Mouse (Mus musculus): Measurements from ENCODE around the gene Cxcl1.
A peak's percentile ranks its signal among the peaks of the same experiment; 100 is the strongest.

The Cxcl1 gene

DNA sequence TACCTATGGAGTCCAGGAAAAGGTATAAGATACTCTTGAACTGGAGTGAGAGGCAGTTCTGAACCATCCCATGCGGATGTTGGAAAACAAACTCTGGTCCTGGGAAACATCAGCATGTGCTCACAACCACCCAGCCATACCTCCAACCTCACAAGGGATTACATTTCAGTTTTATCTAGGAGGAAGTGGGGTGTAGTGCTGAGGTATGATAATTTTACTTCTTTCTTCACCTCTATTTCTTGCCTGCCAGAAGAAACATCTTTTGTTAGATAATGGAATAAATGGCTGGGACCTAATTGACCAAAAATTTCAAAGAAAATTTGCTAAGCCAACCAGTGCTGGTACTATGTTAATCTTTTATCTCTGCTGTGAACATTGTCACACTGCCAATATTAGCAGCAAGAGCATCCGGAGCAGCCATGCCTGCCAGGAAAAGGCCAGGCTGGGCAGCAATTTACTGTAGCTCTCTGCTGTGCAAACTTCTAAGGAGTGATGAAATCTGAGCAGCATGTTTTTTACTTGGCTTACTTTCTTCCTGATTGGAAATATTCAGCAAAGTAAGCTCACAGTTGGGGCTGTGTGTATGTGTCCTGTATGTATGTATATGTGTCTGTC, 6.3 kb upstream of the Cxcl1 start:
- no peak for DNase-seq (ENCODE audit: low read depth)

GRCm38 (mm10) chr5:90888661-90889060, 2.4 kb upstream of the Cxcl1 start:
- no peak for DNase-seq (ENCODE audit: low read depth)

- no peak for DNase-seq (ENCODE audit: low read depth)
Measured at GRCm38 (mm10) chr5:90891464-90891813, 398 bp downstream of the Cxcl1 start.

- no peak for DNase-seq (ENCODE audit: low read depth)
Measured at GRCm38 (mm10) chr5:90894231-90894630, 3.2 kb downstream of the Cxcl1 start.

DNA sequence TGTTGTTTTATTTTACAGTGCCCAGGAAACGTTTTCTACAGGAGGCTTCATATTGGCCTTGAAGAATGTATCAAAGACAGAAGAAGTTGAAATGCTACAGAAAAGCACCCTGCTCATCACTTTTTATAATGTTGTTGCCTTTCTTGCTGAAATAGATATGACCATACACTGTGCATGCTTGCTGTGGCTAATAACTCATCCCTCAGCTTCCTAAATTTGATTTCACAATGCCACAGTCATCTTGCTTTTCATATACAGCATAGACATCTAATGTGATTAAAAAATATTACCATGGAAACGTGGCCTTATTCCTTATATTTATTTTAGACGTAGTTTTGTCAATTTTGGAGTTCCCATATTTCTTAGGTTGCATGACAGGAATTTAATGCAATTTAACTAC, 6.4 kb downstream of the Cxcl1 start:
- no peak for DNase-seq (ENCODE audit: low read depth)

- no peak for DNase-seq (ENCODE audit: low read depth)
Measured at GRCm38 (mm10) chr5:90899308-90899707, 8.3 kb downstream of the Cxcl1 start.

GRCm38 (mm10) chr5:90900147-90900546, 9.1 kb downstream of the Cxcl1 start:
- DNase-seq (ENCODE audit: low read depth) = no peak

DNA sequence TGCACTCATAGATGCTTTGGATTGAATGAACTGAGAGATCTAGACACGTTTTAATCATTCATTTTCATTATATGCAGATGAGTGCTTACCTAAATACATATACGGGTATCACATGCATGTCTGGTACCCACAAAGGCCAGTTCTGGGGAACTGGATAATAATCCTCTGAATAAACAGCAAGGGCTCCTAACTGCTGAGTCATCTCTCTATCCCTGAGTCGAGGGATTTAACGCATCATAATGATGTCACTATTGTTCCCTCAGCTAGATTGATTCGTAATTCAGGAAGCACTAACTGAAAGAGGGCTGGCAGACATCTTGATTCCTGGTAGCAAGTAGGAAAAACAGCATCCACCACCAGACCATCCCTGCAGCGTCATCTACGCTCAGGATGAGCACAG, 9.6 kb downstream of the Cxcl1 start:
- no peak for DNase-seq (ENCODE audit: low read depth)

DNA sequence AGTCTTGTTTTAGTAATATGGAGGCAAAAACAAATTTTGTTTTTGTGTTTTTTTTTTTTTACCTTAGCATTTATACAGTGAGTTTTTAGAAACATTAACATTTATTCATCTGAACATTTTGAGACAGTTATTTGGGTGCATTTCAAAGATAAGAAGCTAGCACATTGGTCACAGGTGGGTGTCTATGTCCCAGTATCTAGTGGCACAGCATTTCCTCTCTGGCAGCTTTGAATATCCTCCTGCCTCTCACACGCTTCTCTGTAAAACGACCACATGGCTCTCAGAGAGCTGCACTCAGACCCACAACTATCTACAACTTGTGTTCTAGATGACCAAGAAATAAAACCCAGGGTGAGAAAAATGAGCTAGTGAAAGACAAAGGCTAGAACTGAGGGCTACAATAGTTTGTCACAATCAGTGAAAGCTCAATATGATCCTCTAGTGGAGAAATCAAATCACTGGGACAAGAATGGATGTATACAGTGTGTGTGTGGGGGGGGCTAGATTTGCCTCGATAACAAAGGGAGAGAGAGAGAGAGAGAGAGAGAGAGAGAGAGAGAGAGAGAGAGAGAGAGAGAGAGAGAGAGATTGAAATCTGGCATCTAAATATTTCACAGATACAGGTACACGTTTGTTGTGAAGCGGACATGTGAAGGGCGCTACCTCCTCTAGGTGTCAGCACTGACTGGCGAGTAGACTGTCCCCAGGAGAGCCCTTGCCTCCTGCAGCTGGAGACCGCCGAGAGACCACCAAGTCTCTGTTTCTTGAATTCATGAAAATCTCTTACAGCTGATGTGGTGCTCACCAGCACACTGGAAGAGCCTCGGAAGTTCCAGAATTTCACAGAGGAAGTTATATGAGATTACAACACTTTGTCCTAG, 11.6 kb downstream of the Cxcl1 start:
- DNase-seq (ENCODE audit: low read depth) = no peak

DNA sequence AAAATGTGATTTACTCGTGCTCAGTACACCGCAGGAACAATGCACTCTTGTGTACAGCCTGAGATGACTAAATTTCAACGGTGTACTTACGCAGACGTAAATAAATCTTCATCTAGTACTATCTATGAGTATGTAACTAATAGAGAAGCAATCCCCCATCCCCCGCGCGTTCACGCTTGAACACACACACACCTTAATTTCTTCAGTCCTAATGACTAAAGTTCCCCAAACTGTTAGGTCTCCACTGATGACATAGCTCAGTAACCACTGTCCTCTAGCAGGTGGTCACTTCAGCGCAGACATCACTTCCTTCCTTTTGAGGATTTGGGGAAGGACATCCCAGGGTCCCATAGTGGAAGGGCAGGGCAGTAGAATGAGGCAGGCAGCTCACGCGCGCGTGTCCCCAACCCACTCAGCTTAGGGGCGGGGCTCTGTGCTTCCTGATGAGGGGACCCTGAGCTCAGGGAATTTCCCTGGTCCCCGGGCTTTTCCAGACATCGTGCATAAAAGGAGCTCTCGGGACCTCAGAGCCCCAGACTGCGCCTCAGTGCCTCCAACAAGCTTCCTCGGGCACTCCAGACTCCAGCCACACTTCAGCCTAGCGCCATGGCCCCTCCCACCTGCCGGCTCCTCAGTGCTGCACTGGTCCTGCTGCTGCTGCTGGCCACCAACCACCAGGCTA, 12.4 kb downstream of the Cxcl1 start, which contains the start of gene Cxcl2:
Cxcl2 (plus strand) TSS at position 533 of the 682 bp plus-strand sequence.
- DNase-seq (ENCODE audit: low read depth) = no peak

DNA sequence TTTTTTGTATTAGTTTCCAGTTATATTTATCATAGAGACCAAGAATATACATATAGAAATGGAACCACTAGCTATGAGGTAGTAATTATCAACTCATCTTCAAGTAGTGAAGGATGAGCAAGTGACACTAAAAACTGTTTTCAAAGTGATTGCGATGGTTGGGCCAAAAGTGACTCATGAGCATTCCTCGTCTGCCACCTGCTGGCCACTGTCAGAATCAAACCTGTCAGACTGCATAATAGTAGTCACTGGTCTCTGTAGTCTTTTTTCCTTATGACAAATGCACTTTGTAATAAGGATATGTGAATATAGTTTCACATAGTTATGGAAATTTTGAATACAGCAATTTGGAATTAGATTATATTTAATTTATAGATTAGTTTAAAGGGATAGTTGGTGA, 17.9 kb downstream of the Cxcl1 start:
- peak; percentile 72 for DNase-seq (ENCODE audit: low read depth)

- no peak for DNase-seq (ENCODE audit: low read depth)
Measured at GRCm38 (mm10) chr5:90919495-90919894, 28.5 kb downstream of the Cxcl1 start.

DNA sequence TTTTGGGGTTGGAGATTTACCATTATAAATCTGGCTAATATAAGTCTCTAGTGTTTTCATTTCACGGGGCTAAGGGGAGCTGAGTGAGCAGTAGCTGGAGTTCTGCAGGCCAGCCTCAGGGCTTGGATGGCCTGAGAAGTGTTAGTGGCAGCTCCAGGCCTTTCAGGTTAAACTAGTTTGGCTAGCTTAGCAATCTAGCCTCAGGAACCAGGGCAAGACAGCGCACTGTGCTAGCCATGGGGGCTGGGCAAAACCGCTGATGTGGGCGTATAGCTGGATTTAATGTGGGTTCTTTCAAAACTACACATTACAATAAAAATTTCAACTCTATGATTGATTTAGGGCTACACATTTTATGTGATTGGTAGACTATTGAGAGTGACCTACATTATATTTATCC, 31.9 kb downstream of the Cxcl1 start:
- no peak for DNase-seq (ENCODE audit: low read depth)

- no peak for DNase-seq (ENCODE audit: low read depth)
Measured at GRCm38 (mm10) chr5:90930546-90930945, 39.5 kb downstream of the Cxcl1 start.

DNA sequence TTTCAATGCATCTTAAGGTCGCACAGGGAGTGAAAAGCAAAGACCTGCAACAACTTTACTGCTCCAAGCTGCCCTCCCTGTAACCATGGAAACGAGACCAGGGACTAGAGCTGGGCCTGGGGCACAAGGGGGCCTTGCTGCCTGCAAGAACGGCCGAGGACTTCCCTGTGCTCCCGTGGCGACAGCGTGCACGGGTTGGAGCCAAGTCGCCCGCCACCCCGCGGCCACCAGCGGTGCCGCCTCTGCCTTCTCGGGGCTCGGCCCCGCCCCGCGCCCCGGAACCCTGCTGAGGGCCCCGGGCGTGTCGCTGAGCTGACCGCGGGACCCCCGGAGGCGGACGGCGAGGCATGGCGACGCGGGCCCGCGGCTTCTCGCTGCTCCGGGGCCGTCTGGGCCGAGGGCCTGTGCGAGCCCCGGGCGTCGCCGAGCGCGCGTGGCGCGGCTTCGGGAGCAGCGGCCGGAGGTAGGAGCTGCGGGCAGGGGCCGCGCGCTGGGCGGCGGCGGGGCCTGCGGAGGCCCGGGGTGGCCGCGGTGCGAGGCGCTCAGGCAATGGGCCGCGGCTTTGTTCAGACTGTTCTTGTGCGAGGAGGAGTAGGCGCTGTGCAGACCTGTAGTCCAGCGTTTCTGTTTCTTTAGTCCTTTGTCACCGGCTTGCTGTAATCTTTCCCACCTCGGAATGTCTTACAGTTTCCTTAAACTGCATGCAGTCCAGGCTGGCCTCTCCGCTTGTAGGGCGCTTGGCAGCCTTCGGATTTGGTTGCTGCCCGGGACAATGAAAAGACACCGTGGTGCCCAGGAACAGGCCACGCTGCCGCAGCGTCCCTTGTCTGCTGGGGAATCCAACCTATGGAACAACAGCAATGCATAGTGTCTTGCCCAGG, 40.2 kb downstream of the Cxcl1 start, which contains the start of gene Mthfd2l:
Mthfd2l (plus strand) TSS at position 147 of the 881 bp plus-strand sequence.
- DNase-seq (ENCODE audit: low read depth) = peak; percentile 80

DNA sequence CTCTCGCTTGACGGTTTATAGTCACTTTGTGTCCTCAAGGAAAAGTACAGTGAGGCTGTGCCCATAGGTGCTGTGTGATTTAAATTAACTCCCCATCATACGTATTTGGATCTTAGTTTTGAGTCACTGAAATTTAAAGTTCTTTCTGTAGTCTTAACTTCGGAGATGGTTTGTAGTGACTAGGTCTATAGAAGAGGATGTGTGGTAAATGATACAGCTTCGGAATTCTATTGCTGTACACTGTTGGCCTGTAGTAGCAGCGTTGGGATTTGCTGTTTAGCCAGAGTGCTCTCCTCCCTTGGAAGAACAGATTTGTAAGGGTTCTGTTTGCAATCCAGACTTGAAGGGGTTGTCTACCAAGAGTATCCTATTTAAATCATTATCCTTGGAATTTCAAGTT, 40.9 kb downstream of the Cxcl1 start:
- no peak for DNase-seq (ENCODE audit: low read depth)

DNA sequence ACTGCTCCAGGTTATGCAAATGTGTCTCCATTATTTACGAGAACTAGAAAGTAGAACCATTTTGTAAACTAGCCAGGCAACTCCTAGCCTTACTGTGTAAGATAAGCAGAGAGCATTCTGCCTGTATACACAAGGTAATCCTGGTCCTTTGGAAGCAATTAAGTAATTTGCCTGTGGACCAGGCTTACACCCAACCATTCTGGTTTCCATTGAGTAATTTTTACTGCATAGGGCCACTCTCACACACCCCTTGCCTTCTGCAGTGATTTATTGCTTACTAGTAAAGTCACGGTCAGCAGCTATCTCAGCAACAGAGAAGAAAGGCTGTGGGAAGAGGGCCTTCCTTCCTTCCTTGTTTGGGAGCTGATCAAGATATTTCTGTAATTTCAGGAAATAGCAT, 45.7 kb downstream of the Cxcl1 start:
- DNase-seq (ENCODE audit: low read depth) = no peak

Data from naive thymus-derived CD4-positive, alpha-beta T cell, adult 2 months (primary cell).